Mouse (Mus musculus): ENCODE results near the gene Gal3st2b. TPM values are rescaled to one million over a fixed set of nuclear protein-coding genes. Genes with fewer than 3 reads are reported as not detected.

Gene Gal3st2b
- polyA plus RNA-seq (2015; fragmentation: Nextera tagmentation; extraction: Ambion mirVana), result 0.06 and 0.19 TPM in 2 replicates

DNA sequence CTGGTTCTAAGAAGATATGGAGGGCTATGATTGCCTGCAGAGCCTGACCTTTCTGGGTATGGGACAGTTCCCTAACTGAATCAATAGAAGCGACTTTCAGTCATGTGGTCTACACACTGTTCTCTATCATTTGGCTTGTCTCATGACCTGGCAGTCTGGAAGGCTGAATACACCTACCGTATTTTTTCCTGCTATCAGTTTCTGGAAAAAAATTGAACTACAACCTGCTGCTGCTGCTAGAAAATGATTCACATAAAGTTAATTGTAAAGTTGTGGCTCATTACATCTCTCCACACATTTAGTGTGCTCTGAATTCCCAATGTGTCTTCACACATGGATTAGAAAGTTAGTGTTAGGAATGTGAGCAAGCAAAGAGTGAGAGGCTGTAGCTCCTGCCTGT lies at the start of gene Gal3st2b:
TSS of gene Gal3st2b (plus strand) at position 301 of the 400 bp plus-strand sequence.

GRCm38 (mm10) chr1:93990209-93990608 lies 72.1 kb downstream of the Gal3st2b start, which contains the start of gene Gal3st2c:
Gene Gal3st2c, plus strand, starts transcription at chr1:93990509.

Other genes starting within 250 kb of the Gal3st2b start
- 17.9 and 25.3 TPM in 2 replicates for gene Bok, start 232.7 kb upstream of the Gal3st2b start, polyA plus RNA-seq (2015; fragmentation: Nextera tagmentation; extraction: Ambion mirVana)
- gene Atg4b, start 166.8 kb upstream of the Gal3st2b start, polyA plus RNA-seq (2015; fragmentation: Nextera tagmentation; extraction: Ambion mirVana), result 45.1 and 47.5 TPM in 2 replicates
- 37.5 and 37.7 TPM in 2 replicates for gene Thap4, start 163.4 kb upstream of the Gal3st2b start, polyA plus RNA-seq (2015; fragmentation: Nextera tagmentation; extraction: Ambion mirVana)
- gene Dtymk, start 116.4 kb upstream of the Gal3st2b start, polyA plus RNA-seq (2015; fragmentation: Nextera tagmentation; extraction: Ambion mirVana), result 75.9 and 83.5 TPM in 2 replicates
- 4.3 and 4.4 TPM in 2 replicates for gene Ing5, start 114.3 kb upstream of the Gal3st2b start, polyA plus RNA-seq (2015; fragmentation: Nextera tagmentation; extraction: Ambion mirVana)
- gene D2hgdh, start 93.4 kb upstream of the Gal3st2b start, polyA plus RNA-seq (2015; fragmentation: Nextera tagmentation; extraction: Ambion mirVana), result 9.1 and 9.8 TPM in 2 replicates
- 0.50 and 0.74 TPM in 2 replicates for gene Gal3st2, start 57.0 kb upstream of the Gal3st2b start, polyA plus RNA-seq (2015; fragmentation: Nextera tagmentation; extraction: Ambion mirVana)
- not detected in 2 replicates for gene Gal3st2c, start 72.2 kb downstream of the Gal3st2b start, polyA plus RNA-seq (2015; fragmentation: Nextera tagmentation; extraction: Ambion mirVana)
- gene Neu4, start 102.1 kb downstream of the Gal3st2b start, polyA plus RNA-seq (2015; fragmentation: Nextera tagmentation; extraction: Ambion mirVana), result not detected in 2 replicates
- gene Pdcd1, start 134.2 kb downstream of the Gal3st2b start, polyA plus RNA-seq (2015; fragmentation: Nextera tagmentation; extraction: Ambion mirVana), result not detected in 2 replicates

All from skeletal muscle tissue, postnatal 0 days (tissue).